Mouse (Mus musculus) liver (tissue): Measurements from ENCODE around the gene Fam160b1.

Experiments
- DNase-seq: peaks from one replicate; pipeline ENCODE4 v3.0.0-alpha.2; 2020; ENCODE audit warnings: mixed read lengths

Gene Fam160b1

GRCm38 (mm10) chr19:57360341-57361130 lies at the start of gene Fam160b1:
TSS of gene Fam160b1 (plus strand) at chr19:57360680.
- peak; percentile 97 for DNase-seq

- DNase-seq, result no peak
These were observed 47.3 kb upstream of the Fam160b1 start for GRCm38 (mm10) chr19:57313226-57313625.

GRCm38 (mm10) chr19:57313891-57314345 lies 46.6 kb upstream of the Fam160b1 start:
- no peak for DNase-seq

- DNase-seq, result peak; percentile 38
These were observed 46.0 kb upstream of the Fam160b1 start, which contains the start of gene Ablim1 for GRCm38 (mm10) chr19:57314346-57315012. TSS of gene Ablim1 (minus strand) at chr19:57314919.

- DNase-seq, result no peak
These were observed 45.4 kb upstream of the Fam160b1 start for GRCm38 (mm10) chr19:57315013-57315565.

GRCm38 (mm10) chr19:57316597-57316996 lies 43.9 kb upstream of the Fam160b1 start:
- no peak for DNase-seq

GRCm38 (mm10) chr19:57320656-57321382 lies 39.7 kb upstream of the Fam160b1 start:
- DNase-seq, result no peak

GRCm38 (mm10) chr19:57321839-57322238 lies 38.6 kb upstream of the Fam160b1 start:
- no peak for DNase-seq

- DNase-seq, result no peak
These were observed 38.0 kb upstream of the Fam160b1 start for GRCm38 (mm10) chr19:57322491-57322890.

GRCm38 (mm10) chr19:57323087-57323486 lies 37.4 kb upstream of the Fam160b1 start:
- DNase-seq, result no peak

- peak; percentile 63 for DNase-seq
These were observed 34.7 kb upstream of the Fam160b1 start for GRCm38 (mm10) chr19:57325748-57326300.

- no peak for DNase-seq
These were observed 32.8 kb upstream of the Fam160b1 start for GRCm38 (mm10) chr19:57327679-57328078.

- DNase-seq, result no peak
These were observed 32.2 kb upstream of the Fam160b1 start for GRCm38 (mm10) chr19:57328269-57328668.

GRCm38 (mm10) chr19:57328792-57329191 lies 31.7 kb upstream of the Fam160b1 start:
- DNase-seq, result peak; percentile 20

- no peak for DNase-seq
These were observed 30.2 kb upstream of the Fam160b1 start for GRCm38 (mm10) chr19:57330309-57330708.

GRCm38 (mm10) chr19:57331237-57331636 lies 29.2 kb upstream of the Fam160b1 start:
- no peak for DNase-seq

- DNase-seq, result no peak
These were observed 27.1 kb upstream of the Fam160b1 start for GRCm38 (mm10) chr19:57333356-57333755.

GRCm38 (mm10) chr19:57335135-57335534 lies 25.3 kb upstream of the Fam160b1 start:
- no peak for DNase-seq

- no peak for DNase-seq
These were observed 21.1 kb upstream of the Fam160b1 start for GRCm38 (mm10) chr19:57339281-57339864.

GRCm38 (mm10) chr19:57340900-57341742 lies 19.4 kb upstream of the Fam160b1 start:
- no peak for DNase-seq

- no peak for DNase-seq
These were observed 16.6 kb upstream of the Fam160b1 start for GRCm38 (mm10) chr19:57343860-57344259.
